Mouse (Mus musculus) yolk sac, embryonic 10.5 days (tissue): ENCODE results near the gene Ugt2b5.
"Not testable (repeated sequence)": the region's sequence is repeated elsewhere in the genome, so short reads cannot be mapped to it uniquely, and the experiment has no call there.

Experiments
- DNase-seq: peaks from one replicate; pipeline ENCODE4 v3.0.0-alpha.2; 2017; ENCODE audit warnings: low spot score

Ugt2b5 gene

GRCm38 (mm10) chr5:87140196-87140595, at the start of gene Ugt2b5:
TSS of gene Ugt2b5 (minus strand) at chr5:87140318.
- DNase-seq, result not testable (repeated sequence)

GRCm38 (mm10) chr5:87175780-87176179, 35.7 kb upstream of the Ugt2b5 start:
- DNase-seq, result not testable (repeated sequence)

DNA sequence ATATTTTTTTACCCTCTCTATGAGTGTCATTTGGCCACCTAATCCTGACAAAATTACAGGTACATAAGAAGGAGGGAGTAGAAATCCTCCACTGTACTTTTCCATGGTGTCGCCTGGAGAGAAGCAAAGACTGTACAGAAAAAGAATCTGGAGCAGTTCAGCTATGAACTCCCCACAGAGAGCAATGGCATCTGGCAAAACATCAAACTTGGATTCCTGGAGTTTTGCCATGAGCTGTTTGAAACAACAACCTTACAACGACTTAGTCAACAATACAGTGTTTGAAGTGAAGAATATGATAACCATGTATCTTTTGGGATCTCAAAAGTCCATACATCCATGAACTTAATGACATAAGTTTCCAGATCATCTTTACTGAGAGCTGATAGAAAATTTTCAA, 34.6 kb upstream of the Ugt2b5 start:
- DNase-seq, result no peak

DNA sequence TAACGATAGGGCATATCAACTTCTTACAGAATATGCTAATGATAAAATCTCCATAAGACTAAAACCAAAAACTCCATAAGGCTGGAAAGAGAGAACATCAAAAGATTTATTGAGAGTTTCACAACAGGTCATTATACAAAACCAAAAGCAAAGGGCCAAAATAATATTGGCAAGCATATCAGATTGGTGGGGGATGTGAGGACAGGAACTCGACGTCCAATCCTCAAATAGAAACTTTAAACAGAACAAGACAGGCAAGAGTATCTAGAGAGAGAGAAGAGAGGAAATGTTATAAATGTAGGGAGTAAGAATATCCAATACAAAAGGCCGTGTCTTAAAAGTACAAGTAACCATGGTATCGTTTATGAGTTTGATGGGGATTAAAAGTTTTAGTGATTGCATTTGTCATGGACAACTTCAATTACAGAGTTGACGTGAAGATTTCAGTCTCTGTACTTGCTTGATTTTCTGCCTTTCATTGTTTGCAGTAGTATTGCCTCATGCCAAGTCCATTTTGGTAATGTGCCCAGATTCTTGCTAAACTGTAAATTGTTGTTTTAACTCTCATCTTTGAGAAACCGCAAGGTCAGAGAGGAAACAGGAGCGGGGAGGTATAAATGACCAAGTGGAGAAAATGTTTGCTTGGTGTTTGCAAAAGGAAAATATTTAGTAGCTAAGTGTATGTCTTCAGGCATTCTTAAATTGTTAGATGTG, 7.8 kb upstream of the Ugt2b5 start:
- DNase-seq, result no peak

DNA sequence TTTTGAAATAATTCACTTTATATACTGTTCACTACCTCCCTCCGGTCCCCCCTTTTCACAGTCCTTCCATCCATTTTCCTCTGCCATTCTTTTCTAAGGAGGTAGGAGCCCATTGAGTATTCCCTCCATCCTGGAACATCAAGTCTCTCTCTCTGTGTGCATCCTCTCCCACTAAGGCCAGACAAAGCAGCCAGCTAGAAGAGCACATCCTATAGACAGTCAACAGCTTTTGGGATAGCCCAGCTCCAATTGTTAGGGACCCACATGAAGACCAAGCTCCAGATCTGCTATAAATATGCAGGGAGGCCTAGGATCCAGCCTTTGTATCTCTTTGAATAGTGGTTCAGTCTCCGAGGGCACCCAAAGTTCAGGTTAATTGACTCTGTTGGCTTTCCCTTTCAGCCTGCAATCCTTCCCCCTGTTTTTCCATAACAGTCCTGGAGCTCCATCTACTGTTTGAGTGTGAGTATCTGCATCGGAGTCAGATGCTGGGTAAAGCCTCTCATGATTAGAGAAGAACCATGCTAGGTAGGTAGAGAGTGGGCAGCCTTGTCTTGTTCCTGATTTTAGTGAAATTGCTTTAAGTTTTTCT, 2.8 kb upstream of the Ugt2b5 start:
- peak; percentile 61 for DNase-seq

DNA sequence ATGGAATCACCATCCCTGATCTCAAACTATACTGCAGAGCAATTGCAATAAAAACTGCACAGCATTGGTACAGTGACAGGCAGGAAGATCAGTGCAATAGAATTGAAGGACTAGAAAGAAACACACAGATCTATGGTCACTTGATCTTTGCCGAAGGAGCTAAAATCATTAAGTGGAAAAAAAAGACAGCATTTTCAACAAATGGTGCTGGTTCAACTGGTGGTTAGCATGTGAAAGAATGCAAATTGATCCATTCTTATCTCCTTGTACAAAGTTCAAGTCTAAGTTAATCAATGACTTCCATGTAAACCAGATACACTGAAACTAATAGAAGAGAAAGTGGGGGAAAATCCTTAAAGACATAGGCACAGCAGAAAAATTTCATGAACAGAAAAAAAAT, 36.4 kb downstream of the Ugt2b5 start:
- DNase-seq, result not testable (repeated sequence)

DNA sequence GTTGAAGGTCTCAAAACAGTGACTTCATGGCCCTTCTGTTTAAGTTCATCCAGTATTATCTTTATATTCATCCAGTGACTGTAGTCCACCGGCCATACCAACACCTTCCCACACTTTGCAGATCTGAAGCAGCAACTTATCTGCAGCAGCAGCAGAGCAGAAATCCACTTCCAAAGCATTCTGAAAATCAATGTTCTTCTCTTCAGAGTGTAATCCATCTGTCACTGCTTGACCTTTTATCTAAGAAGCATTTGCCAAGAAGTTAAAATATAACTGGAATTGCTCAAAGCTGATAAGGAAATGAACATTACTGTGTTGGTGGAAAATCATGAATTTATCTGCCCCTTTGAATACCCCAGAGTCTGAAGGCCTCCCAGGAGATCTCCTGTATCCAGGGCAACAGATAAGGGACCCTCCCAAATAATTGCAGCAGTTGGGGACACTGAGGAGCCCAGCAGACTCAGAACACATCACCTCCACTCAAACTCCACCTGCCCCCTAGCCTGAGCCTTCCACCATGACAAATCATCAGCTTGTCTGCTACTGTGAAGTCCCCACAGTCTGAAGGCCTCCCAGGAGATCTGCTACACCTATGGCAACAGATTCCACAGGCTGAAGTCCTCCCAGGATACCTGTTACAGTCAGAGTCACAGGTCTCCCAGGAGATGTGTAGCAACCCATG, 47.6 kb downstream of the Ugt2b5 start, which contains the start of gene Ugt2b36:
Ugt2b36 (minus strand) TSS at position 210 of the 682 bp plus-strand sequence.
- peak; percentile 42 for DNase-seq

- DNase-seq, result no peak
Measured at GRCm38 (mm10) chr5:87091111-87091510, 49.0 kb downstream of the Ugt2b5 start.

GRCm38 (mm10) chr5:87089264-87089663, 50.9 kb downstream of the Ugt2b5 start:
- no peak for DNase-seq

GRCm38 (mm10) chr5:87086269-87086668, 53.8 kb downstream of the Ugt2b5 start:
- no peak for DNase-seq
